Mouse (Mus musculus) cerebellum, adult 2 months (tissue): ENCODE data around the gene Dis3.

Experiments
- CTCF ChIP-seq: fragments of 200-500 bp; IDR thresholded peaks from 2 replicates; pipeline ENCODE4 v1.5.1; 2011; ENCODE audit warnings: low read depth, mild to moderate bottlenecking, control low read depth, low read length, moderate library complexity, borderline replicate concordance; ENCODE audit not compliant: insufficient read depth
- POLR2A ChIP-seq: fragments of 200-500 bp; IDR thresholded peaks from 2 replicates; pipeline ENCODE4 v1.6.1; 2011; ENCODE audit warnings: low read length, control low read depth, borderline replicate concordance; ENCODE audit not compliant: insufficient read depth

- TF ChIP-seq POLR2A (no peak), CTCF (no peak)
Observed at GRCm38 (mm10) chr14:99060616-99061015, 39.0 kb downstream of the Dis3 start.
